Mouse (Mus musculus) A20 (cell line): ENCODE results near the gene Ndufb7.
A peak's percentile ranks its signal among the peaks of the same experiment; 100 is the strongest.

ENCODE experiments used
- DNase-seq: peaks from one replicate; pipeline ENCODE4 v3.0.0-alpha.2; 2011; ENCODE audit warnings: low read depth, low spot score

Gene Ndufb7

GRCm38 (mm10) chr8:83607661-83608397 lies 41.4 kb downstream of the Ndufb7 start, which contains the start of the genes Tecr and Dnajb1:
Tecr (minus strand) TSS chr8:83607971.
Dnajb1 (plus strand) TSS chr8:83608193.
- DNase-seq: peak; percentile 100

DNA sequence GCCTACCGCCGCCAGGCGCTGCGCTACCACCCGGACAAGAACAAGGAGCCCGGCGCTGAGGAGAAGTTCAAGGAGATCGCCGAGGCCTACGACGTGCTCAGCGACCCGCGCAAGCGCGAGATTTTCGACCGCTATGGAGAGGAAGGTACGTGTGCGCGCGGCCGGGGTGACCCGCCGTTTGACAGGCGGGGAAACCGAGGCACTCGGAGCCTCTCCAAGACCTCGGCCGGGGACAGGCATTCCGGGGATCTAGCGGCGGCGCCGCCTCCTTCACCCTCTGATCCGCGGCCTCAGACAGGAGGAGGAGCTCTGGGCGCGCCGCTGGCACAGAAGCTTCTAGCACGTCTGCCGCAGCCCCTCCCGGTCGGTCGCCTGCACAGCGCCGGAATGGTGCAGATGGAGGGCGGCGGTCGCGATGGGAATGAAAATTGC lies 41.9 kb downstream of the Ndufb7 start:
- peak; percentile 91 for DNase-seq

DNA sequence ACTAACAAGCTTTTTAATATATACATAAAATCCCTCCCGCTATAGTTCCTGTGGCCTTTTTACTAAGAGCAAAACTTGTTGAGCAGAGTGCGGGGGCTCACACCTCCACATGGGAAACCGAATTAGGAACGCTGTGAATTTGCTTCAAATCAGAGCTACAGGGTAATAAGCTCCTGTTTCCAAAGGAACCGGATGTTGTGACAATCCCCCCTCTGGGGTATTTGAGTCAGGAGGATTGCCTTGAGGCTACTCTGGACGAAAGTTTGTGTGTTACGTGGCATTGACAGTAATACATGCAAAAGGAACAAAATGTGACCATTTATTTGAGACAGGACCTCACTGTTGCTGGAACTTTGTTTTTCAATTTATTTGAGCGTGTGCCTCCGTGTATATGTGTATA lies 42.6 kb downstream of the Ndufb7 start:
- DNase-seq: no peak

DNA sequence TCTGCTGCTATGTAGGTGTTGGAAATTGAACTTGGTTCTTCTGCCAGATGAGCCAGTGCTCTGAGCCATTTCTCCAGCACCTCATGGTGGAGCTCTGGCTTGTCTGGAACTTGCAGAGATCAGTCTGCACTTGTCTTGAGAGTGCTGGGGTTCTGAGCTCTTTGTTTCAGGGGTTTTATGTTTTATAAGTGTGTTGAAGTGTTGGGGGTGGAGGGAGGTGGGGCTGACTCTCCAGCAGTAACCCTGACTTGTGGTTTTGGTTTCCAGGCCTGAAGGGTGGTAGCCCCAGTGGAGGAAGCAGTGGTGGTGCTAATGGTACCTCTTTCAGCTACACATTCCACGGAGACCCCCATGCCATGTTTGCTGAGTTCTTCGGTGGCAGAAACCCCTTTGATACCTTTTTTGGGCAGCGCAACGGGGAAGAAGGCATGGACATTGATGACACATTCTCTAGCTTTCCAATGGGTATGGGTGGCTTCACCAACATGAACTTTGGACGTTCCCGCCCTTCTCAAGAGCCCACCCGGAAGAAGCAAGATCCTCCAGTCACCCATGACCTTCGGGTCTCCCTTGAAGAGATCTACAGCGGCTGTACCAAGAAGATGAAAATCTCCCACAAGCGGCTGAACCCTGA lies 43.2 kb downstream of the Ndufb7 start:
- DNase-seq: peak; percentile 11

- DNase-seq: no peak
These were observed 45.5 kb downstream of the Ndufb7 start for GRCm38 (mm10) chr8:83611921-83612320.

GRCm38 (mm10) chr8:83613695-83614094 lies 47.2 kb downstream of the Ndufb7 start:
- DNase-seq: no peak

DNA sequence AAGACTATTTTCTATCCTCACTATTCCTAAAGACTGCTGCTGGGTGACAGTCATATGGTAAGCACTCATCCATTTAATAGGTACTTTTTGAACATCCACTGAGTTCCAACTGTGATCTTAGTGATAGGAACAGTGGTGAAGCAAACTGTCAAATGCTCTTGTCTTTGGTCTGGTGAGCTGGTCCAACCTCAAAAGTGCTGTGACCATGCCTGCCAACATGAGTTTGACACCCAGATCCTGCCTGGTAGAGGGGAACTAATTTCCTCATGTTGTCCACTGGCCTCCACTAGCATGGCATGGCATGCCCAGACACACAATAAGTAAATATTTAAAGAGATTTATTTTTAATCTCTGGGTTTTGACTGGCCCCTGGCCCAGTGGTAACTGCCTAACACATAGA lies 50.2 kb downstream of the Ndufb7 start:
- DNase-seq: no peak

DNA sequence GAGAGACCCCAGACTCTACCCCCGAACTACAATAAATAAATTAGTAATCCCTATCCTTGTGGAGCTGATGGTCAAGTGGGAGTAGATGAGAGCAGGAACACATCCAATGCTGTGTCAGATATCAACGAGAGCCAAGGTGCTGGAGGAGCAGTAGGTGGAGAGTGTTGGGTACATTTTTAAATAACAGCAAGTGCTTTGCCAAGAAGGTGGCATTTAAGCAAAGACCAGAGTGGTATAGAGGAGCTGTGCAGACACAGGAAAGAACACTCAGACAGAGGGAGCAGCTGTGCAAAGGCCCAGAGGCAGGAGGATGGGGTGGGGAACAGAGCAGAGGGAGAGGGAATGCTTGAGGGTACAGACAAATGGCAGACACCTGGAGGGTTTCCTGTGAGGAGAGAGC lies 50.6 kb downstream of the Ndufb7 start:
- DNase-seq: no peak

DNA sequence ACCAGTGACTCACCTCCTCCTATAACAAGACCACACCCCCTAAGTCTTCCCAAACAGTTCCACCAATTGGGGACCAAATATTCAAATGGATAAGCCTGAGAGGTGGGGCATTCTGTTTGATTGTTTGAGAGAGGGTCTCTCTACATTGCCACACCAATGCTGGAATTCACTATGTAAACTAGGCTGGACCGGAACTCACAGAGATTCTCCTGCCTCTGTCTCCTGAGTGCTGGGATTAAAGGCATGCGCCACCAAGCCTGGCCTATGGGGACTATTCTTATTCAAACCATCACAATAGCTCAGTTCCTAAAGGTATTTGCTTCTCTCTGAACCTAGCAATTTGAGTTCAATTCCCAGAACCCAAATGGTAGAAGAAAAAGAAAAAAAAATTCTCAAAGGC lies 52.1 kb downstream of the Ndufb7 start:
- no peak for DNase-seq

- no peak for DNase-seq
These were observed 53.3 kb downstream of the Ndufb7 start for GRCm38 (mm10) chr8:83619568-83620285.
